Mouse (Mus musculus) stomach, postnatal 0 days (tissue): Measurements from ENCODE around the gene Adora3. TPM values are rescaled to one million over a fixed set of nuclear protein-coding genes. Genes with fewer than 3 reads are reported as not detected.
A peak's percentile ranks its signal among the peaks of the same experiment; 100 is the strongest.

Experiments used
- ATAC-seq: fragments of 200-750 bp; cut with Nextera tagmentation; 2 replicates; pipeline ENCODE4 v1.8.0; 2017; ENCODE audit not compliant: low FRiP score, low TSS enrichment
- DNase-seq: peaks from one replicate; pipeline ENCODE4 v3.0.0-alpha.2; 2016; ENCODE audit warnings: low spot score
- H3K27ac ChIP-seq: fragments of 300-500 bp; sonication (generic); replicated peaks from 2 replicates; pipeline ENCODE4 v1.5.1; 2014; ENCODE audit warnings: mild to moderate bottlenecking, control low read depth
- H3K27me3 ChIP-seq: fragments of 300-500 bp; sonication (generic); 2 replicates; pipeline ENCODE4 v1.6.1; 2014; ENCODE audit warnings: low read length; ENCODE audit not compliant: control insufficient read depth, insufficient read depth
- H3K36me3 ChIP-seq: fragments of 300-500 bp; sonication (generic); 2 replicates; pipeline ENCODE4 v1.6.1; 2014; ENCODE audit warnings: low read length, mixed read lengths; ENCODE audit not compliant: control insufficient read depth, insufficient read depth
- H3K4me1 ChIP-seq: fragments of 300-500 bp; sonication (generic); replicated peaks from 2 replicates; pipeline ENCODE4 v1.6.1; 2014; ENCODE audit warnings: antibody characterized with exemption; ENCODE audit not compliant: control insufficient read depth, insufficient read depth
- H3K4me2 ChIP-seq: fragments of 300-500 bp; sonication (generic); replicated peaks from 2 replicates; pipeline ENCODE4 v1.6.1; 2014; ENCODE audit warnings: low read depth, mild to moderate bottlenecking, control low read depth, moderate library complexity
- H3K4me3 ChIP-seq: fragments of 300-500 bp; sonication (generic); 2 replicates; pipeline ENCODE4 v1.5.1; 2014; ENCODE audit warnings: low read depth, low read length, control low read depth
- H3K9ac ChIP-seq: fragments of 300-500 bp; sonication (generic); 2 replicates; pipeline ENCODE4 v1.6.1; 2014; ENCODE audit warnings: mild to moderate bottlenecking, low read length, control low read depth, mixed read lengths
- H3K9me3 ChIP-seq: fragments of 300-500 bp; sonication (generic); 2 replicates; pipeline ENCODE4 v1.6.1; 2016; ENCODE audit warnings: low read length; ENCODE audit not compliant: control insufficient read depth
- CTCF ChIP-seq: IDR thresholded peaks from 2 replicates; pipeline ENCODE4 v1.5.1; 2016; ENCODE audit warnings: antibody characterized with exemption, low read depth, mild to moderate bottlenecking, moderate library complexity
- EP300 ChIP-seq: optimal IDR thresholded peaks from 2 replicates; pipeline ENCODE3; 2016; ENCODE audit warnings: antibody characterized with exemption
- WGBS: fragments of 180-500 bp; shearing (Covaris S2); extraction: QIAGEN DNeasy Blood & Tissue Kit; methylation state at CpG from one replicate; pipeline ENCODE4 v1.1.7; 2014; 5-methylcytosine and 5-hydroxymethylcytosine counted together
- polyA plus RNA-seq: library from polyadenylated mRNA; unstranded; fragments of >200 nt; fragmentation: Nextera tagmentation; extraction: Ambion mirVana; gene quantifications from 2 replicates; pipeline ENCODE4 v1.2.1, GENCODE M21; 2015

The Adora3 gene
- polyA plus RNA-seq, 1 experiment from 2014 or later = 0.34 TPM

DNA sequence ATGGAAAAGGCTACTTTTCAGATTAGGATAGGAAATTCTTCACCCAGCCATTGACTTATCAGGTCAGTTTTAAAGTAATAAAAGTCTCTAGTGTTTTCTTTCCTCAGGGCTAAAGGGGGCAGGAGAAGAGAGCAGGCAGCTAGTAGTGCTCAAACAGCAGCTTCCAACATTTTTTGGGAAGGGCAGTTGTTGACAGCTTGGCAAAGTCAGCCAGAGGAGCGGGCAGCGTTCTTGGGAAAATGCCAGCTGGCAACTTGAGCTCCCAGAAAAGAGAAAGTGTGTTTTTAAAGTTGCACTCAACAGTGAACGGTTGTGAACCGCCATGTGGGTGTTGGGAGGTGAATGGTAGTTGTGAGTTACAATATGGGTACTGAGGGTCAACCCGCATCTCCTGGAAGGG lies 64.4 kb downstream of the Adora3 start:
- no peak for TF ChIP-seq EP300
- TF ChIP-seq CTCF = no peak
- H3K9me3 ChIP-seq = no peaks in the 10 kb centered on the region
- no peak overlapping the region for H3K9ac ChIP-seq
- H3K4me1 ChIP-seq = no peaks in the 10 kb centered on the region
- H3K36me3 ChIP-seq = no peaks in the 10 kb centered on the region
- no peak overlapping the region for H3K4me2 ChIP-seq
- no peaks in the 10 kb centered on the region for H3K27me3 ChIP-seq
- 66% methylated on average over 5 of the region's 5 CpGs for WGBS
- H3K27ac ChIP-seq = no peak overlapping the region
- DNase-seq (no peak), ATAC-seq (no peak)
- H3K4me3 ChIP-seq = no peak overlapping the region

DNA sequence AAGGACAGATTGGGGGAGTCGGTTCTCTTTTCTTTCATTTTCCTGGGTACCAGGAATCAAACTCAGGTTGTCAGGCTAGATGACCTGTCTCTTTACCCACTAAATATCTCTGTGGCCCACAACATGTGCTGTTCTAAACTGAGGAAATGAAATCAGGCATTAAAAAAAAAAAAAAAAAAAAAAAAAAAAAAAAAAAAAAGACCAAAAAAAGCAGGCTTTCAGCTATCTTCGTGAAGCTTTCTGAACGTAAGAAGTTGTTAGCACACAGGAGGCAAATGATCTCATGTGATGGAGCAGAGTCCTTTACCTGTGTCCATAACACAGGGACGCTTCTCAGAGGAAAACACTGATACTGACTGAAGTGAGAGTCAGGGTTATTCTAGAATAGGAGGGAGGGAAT lies 65.5 kb downstream of the Adora3 start:
- TF ChIP-seq CTCF = no peak
- no peak for TF ChIP-seq EP300
- ATAC-seq (no peak), DNase-seq (no peak)
- H3K36me3 ChIP-seq = peaks cover 5% of the 10 kb centered on the region
- H3K4me3 ChIP-seq = no peak overlapping the region
- 82% methylated on average over 4 of the region's 4 CpGs for WGBS
- H3K4me2 ChIP-seq = no peak overlapping the region
- H3K4me1 ChIP-seq = no peaks in the 10 kb centered on the region
- no peaks in the 10 kb centered on the region for H3K9me3 ChIP-seq
- H3K27ac ChIP-seq = no peak overlapping the region
- H3K27me3 ChIP-seq = no peaks in the 10 kb centered on the region
- H3K9ac ChIP-seq = no peak overlapping the region

DNA sequence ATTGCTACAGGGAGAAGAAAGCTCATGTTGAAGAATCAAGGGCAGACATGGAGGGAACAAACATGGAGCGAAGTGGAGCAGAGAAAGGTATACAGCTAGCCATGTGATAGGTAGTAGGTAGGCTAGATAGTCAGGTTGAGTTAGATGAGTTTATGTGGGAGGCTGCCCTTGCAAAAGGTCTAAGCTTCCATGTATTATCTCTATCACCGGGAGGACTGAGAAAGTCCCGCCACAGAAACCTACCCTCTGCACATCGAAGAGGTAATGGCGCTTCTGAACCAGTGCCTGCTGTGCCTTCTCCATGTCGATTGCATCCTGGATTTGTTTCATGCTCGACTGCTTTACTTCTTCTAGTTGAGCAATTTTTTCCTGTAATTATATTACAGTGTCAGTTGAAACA lies 80.7 kb downstream of the Adora3 start:
- H3K4me2 ChIP-seq = no peak overlapping the region
- no peaks in the 10 kb centered on the region for H3K9me3 ChIP-seq
- 95% methylated on average over 7 of the region's 7 CpGs for WGBS
- TF ChIP-seq EP300 (no peak), CTCF (no peak)
- peaks cover 17% of the 10 kb centered on the region for H3K36me3 ChIP-seq
- no peaks in the 10 kb centered on the region for H3K27me3 ChIP-seq
- H3K4me3 ChIP-seq = no peak overlapping the region
- no peak for DNase-seq
- H3K27ac ChIP-seq = no peak overlapping the region
- H3K4me1 ChIP-seq = no peaks in the 10 kb centered on the region
- H3K9ac ChIP-seq = no peak overlapping the region
- no peak for ATAC-seq

DNA sequence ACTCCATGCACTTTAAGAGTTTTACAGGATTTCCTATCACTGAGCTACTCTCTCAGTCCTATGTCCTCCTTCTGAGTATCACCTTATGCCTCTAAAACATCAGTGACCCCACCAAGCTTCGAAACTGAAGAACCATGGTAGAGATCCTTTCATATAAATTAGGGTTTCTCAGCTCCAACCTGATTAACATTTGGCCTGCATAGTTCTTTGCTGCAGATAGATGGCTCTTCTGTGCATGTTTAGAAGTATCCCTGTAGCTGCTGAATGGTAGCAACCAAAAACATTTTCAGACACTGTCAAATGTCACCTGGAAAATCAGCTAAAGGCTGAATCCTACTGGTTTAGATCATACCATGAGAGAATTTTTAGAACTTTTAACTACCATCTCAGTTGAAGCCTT lies 86.6 kb downstream of the Adora3 start:
- WGBS = 98% methylated on average over 1 of the region's 1 CpGs
- Histone ChIP-seq H3K4me3 (no peak overlapping the region), H3K4me2 (no peak overlapping the region; the same call in 1 of the 2 replicates), H3K4me1 (peaks cover 7% of the 10 kb centered on the region; the same call in 1 of the 2 replicates), H3K9me3 (no peaks in the 10 kb centered on the region), H3K9ac (no peak overlapping the region), H3K27ac (no peak overlapping the region), H3K27me3 (no peaks in the 10 kb centered on the region), H3K36me3 (no peaks in the 10 kb centered on the region)
- no peak for ATAC-seq
- no peak for DNase-seq
- no peak for TF ChIP-seq EP300
- peak; percentile 25; the same call in 1 of the 2 replicates for TF ChIP-seq CTCF

DNA sequence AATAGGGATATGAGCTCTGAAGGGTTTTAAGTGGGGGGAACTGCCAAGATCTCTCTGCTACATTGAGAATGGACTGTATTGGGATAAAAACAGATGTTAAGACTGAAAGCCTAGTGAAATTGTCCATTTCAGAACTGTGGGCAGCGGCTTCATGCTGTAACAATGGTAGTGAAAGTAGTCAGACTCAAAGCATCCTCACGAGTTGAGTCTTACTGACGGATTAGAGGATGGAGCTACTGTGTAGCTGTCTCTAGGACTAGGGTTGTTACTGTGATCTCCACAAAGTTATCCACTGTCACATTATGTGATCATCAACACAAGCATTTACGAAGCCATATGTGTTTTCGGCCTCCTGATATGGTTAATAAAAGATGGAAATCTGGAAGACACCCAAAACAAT lies 87.5 kb downstream of the Adora3 start:
- Histone ChIP-seq H3K4me1 (peaks cover 7% of the 10 kb centered on the region; the same call in 1 of the 2 replicates), H3K9ac (peak overlapping the region; percentile 97), H3K27me3 (no peaks in the 10 kb centered on the region), H3K9me3 (no peaks in the 10 kb centered on the region), H3K36me3 (no peaks in the 10 kb centered on the region), H3K27ac (peak overlapping the region; percentile 95; the same call in 1 of the 2 replicates), H3K4me2 (peak overlapping the region; percentile 77), H3K4me3 (peak overlapping the region; percentile 93)
- TF ChIP-seq EP300 = no peak
- TF ChIP-seq CTCF = no peak
- no peak for DNase-seq
- no peak for ATAC-seq
- WGBS = 35% methylated on average over 5 of the region's 5 CpGs

Other genes starting within 250 kb of the Adora3 start
- 14.7 and 16.0 TPM in 2 replicates for gene Ddx20, start 183.3 kb upstream of the Adora3 start, polyA plus RNA-seq
- 2.8 and 2.9 TPM in 2 replicates for gene Inka2, start 166.3 kb upstream of the Adora3 start, polyA plus RNA-seq
- gene Rap1a, start 69.5 kb upstream of the Adora3 start, polyA plus RNA-seq = 119 and 120 TPM in 2 replicates
- gene Tmigd3, start within 50 bp of the Adora3 start, polyA plus RNA-seq = 0.17 and 0.36 TPM in 2 replicates
- gene I830077J02Rik, start 61.8 kb downstream of the Adora3 start, polyA plus RNA-seq = 0.63 and 1.2 TPM in 2 replicates
- 52.7 and 54.4 TPM in 2 replicates for gene Wdr77, start 88.5 kb downstream of the Adora3 start, polyA plus RNA-seq
- gene Atp5f1, start 89.2 kb downstream of the Adora3 start, polyA plus RNA-seq = 406 and 414 TPM in 2 replicates
- 0.54 and 0.56 TPM in 2 replicates for gene Ovgp1, start 102.9 kb downstream of the Adora3 start, polyA plus RNA-seq
- not detected in 2 replicates for gene Pifo, start 143.8 kb downstream of the Adora3 start, polyA plus RNA-seq
- gene Chil5, start 162.0 kb downstream of the Adora3 start, polyA plus RNA-seq = 0.17 TPM in 1 of 2 replicates, not detected in the other
- 1.5 and 1.9 TPM in 2 replicates for gene Chia1, start 242.4 kb downstream of the Adora3 start, polyA plus RNA-seq